Mouse (Mus musculus): ENCODE measurements around the gene 5730409E04Rik. TPM values are rescaled to one million over a fixed set of nuclear protein-coding genes. Genes with fewer than 3 reads are reported as not detected.

Gene 5730409E04Rik
- polyA plus RNA-seq, 1 experiment, result 2.4 TPM

GRCm38 (mm10) chr4:126601597-126602444, 7.8 kb upstream of the 5730409E04Rik start:
- peaks cover 5% of the 10 kb centered on the region for H3K27me3 ChIP-seq (ENCODE audit: control insufficient read depth, insufficient read depth, insufficient read length)
- no peaks in the 10 kb centered on the region for H3K36me3 ChIP-seq (ENCODE audit: control insufficient read depth, insufficient read depth)
- no peak overlapping the region for H3K4me3 ChIP-seq (ENCODE audit: insufficient read depth, poor library complexity, severe bottlenecking)
- no peaks in the 10 kb centered on the region for H3K79me3 ChIP-seq (ENCODE audit: low read depth)
- TF ChIP-seq MAX (IDR thresholded peaks at IDR 0.05), result no peak
- no peak for TF ChIP-seq CEBPB (IDR thresholded peaks at IDR 0.05; ENCODE audit: low read depth)
- no peak for TF ChIP-seq MYOG (IDR thresholded peaks at IDR 0.05; ENCODE audit: control insufficient read depth, extremely low read depth, insufficient read length)
- no peak for TF ChIP-seq USF1 (IDR thresholded peaks at IDR 0.05; ENCODE audit: low read depth)
- no peak for TF ChIP-seq FOSL1 (IDR thresholded peaks at IDR 0.05; ENCODE audit: insufficient read depth, low read length, poor library complexity, severe bottlenecking)
- TF ChIP-seq CTCF (IDR thresholded peaks at IDR 0.05; ENCODE audit: control insufficient read depth, insufficient read depth, insufficient read length), result no peak
- TF ChIP-seq MYOD1 (IDR thresholded peaks at IDR 0.05; ENCODE audit: control insufficient read depth, insufficient read length, low read depth), result no peak
- no peak overlapping the region for H3ac ChIP-seq (ENCODE audit: control insufficient read depth, insufficient read length, low read depth)
- H3K79me2 ChIP-seq (ENCODE audit: control insufficient read depth, insufficient read depth), result no peaks in the 10 kb centered on the region

- Histone ChIP-seq H3K79me2 (ENCODE audit: control insufficient read depth, insufficient read depth) (no peaks in the 10 kb centered on the region), H3K4me3 (ENCODE audit: insufficient read depth, poor library complexity, severe bottlenecking) (no peak overlapping the region), H3K36me3 (ENCODE audit: control insufficient read depth, insufficient read depth) (no peaks in the 10 kb centered on the region), H3K27me3 (ENCODE audit: control insufficient read depth, insufficient read depth, insufficient read length) (peaks cover 5% of the 10 kb centered on the region), H3K79me3 (ENCODE audit: low read depth) (no peaks in the 10 kb centered on the region), H3ac (ENCODE audit: control insufficient read depth, insufficient read length, low read depth) (no peak overlapping the region)
- no peak for TF ChIP-seq MYOG (IDR thresholded peaks at IDR 0.05; ENCODE audit: control insufficient read depth, extremely low read depth, insufficient read length)
- no peak for TF ChIP-seq USF1 (IDR thresholded peaks at IDR 0.05; ENCODE audit: low read depth)
- no peak for TF ChIP-seq FOSL1 (IDR thresholded peaks at IDR 0.05; ENCODE audit: insufficient read depth, low read length, poor library complexity, severe bottlenecking)
- no peak for TF ChIP-seq CTCF (IDR thresholded peaks at IDR 0.05; ENCODE audit: control insufficient read depth, insufficient read depth, insufficient read length)
- TF ChIP-seq MAX (IDR thresholded peaks at IDR 0.05), result no peak
Observed at GRCm38 (mm10) chr4:126602445-126602762, 7.2 kb upstream of the 5730409E04Rik start.

- Histone ChIP-seq H3K4me3 (ENCODE audit: insufficient read depth, poor library complexity, severe bottlenecking) (no peak overlapping the region), H3K27me3 (ENCODE audit: control insufficient read depth, insufficient read depth, insufficient read length) (peaks cover 5% of the 10 kb centered on the region), H3ac (ENCODE audit: control insufficient read depth, insufficient read length, low read depth) (no peak overlapping the region), H3K79me3 (ENCODE audit: low read depth) (no peaks in the 10 kb centered on the region), H3K36me3 (ENCODE audit: control insufficient read depth, insufficient read depth) (no peaks in the 10 kb centered on the region), H3K79me2 (ENCODE audit: control insufficient read depth, insufficient read depth) (no peaks in the 10 kb centered on the region)
- TF ChIP-seq FOSL1 (IDR thresholded peaks at IDR 0.05; ENCODE audit: insufficient read depth, low read length, poor library complexity, severe bottlenecking) (no peak), CEBPB (IDR thresholded peaks at IDR 0.05; ENCODE audit: low read depth) (no peak), USF1 (IDR thresholded peaks at IDR 0.05; ENCODE audit: low read depth) (no peak), MYOG (IDR thresholded peaks at IDR 0.05; ENCODE audit: control insufficient read depth, extremely low read depth, insufficient read length) (no peak), MAX (IDR thresholded peaks at IDR 0.05) (no peak), CTCF (IDR thresholded peaks at IDR 0.05; ENCODE audit: control insufficient read depth, insufficient read depth, insufficient read length) (no peak), MYOD1 (IDR thresholded peaks at IDR 0.05; ENCODE audit: control insufficient read depth, insufficient read length, low read depth) (no peak)
Observed at GRCm38 (mm10) chr4:126604141-126604540, 5.5 kb upstream of the 5730409E04Rik start.

GRCm38 (mm10) chr4:126605751-126606150, 3.9 kb upstream of the 5730409E04Rik start:
- Histone ChIP-seq H3K27me3 (ENCODE audit: control insufficient read depth, insufficient read depth, insufficient read length) (peaks cover 11% of the 10 kb centered on the region), H3K4me3 (ENCODE audit: insufficient read depth, poor library complexity, severe bottlenecking) (no peak overlapping the region), H3K79me3 (ENCODE audit: low read depth) (no peaks in the 10 kb centered on the region), H3K79me2 (ENCODE audit: control insufficient read depth, insufficient read depth) (no peaks in the 10 kb centered on the region), H3K36me3 (ENCODE audit: control insufficient read depth, insufficient read depth) (no peaks in the 10 kb centered on the region), H3ac (ENCODE audit: control insufficient read depth, insufficient read length, low read depth) (no peak overlapping the region)
- TF ChIP-seq MYOD1 (IDR thresholded peaks at IDR 0.05; ENCODE audit: control insufficient read depth, insufficient read length, low read depth), result no peak
- no peak for TF ChIP-seq MYOG (IDR thresholded peaks at IDR 0.05; ENCODE audit: control insufficient read depth, extremely low read depth, insufficient read length)
- no peak for TF ChIP-seq MAX (IDR thresholded peaks at IDR 0.05)
- TF ChIP-seq USF1 (IDR thresholded peaks at IDR 0.05; ENCODE audit: low read depth), result no peak
- TF ChIP-seq CTCF (IDR thresholded peaks at IDR 0.05; ENCODE audit: control insufficient read depth, insufficient read depth, insufficient read length), result no peak
- no peak for TF ChIP-seq CEBPB (IDR thresholded peaks at IDR 0.05; ENCODE audit: low read depth)
- no peak for TF ChIP-seq FOSL1 (IDR thresholded peaks at IDR 0.05; ENCODE audit: insufficient read depth, low read length, poor library complexity, severe bottlenecking)

DNA sequence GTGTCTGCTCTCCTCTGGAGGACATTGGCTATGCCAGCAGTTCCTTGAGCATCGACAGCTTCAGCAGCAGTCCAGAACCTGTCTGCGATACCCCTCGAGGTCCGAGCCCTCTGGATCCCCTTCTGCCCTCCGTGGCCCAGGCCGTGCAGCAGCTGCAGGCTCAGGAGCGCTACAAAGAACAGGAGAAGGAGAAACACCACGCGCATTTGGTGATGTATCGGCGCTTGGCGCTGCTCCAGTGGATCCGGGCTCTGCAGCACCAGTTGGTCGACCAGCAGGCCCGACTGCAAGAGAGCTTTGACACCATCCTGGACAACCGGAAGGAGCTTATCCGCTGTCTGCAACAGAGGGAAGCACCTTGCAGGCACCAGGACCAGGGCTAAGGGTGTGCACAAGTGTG, 2.4 kb downstream of the 5730409E04Rik start:
- peaks cover 18% of the 10 kb centered on the region for H3K27me3 ChIP-seq (ENCODE audit: control insufficient read depth, insufficient read depth, insufficient read length)
- H3ac ChIP-seq (ENCODE audit: control insufficient read depth, insufficient read length, low read depth), result no peak overlapping the region
- no peaks in the 10 kb centered on the region for H3K79me3 ChIP-seq (ENCODE audit: low read depth)
- no peak overlapping the region for H3K4me3 ChIP-seq (ENCODE audit: insufficient read depth, poor library complexity, severe bottlenecking)
- H3K79me2 ChIP-seq (ENCODE audit: control insufficient read depth, insufficient read depth), result no peaks in the 10 kb centered on the region
- TF ChIP-seq MAX (IDR thresholded peaks at IDR 0.05) (no peak), MYOG (IDR thresholded peaks at IDR 0.05; ENCODE audit: control insufficient read depth, extremely low read depth, insufficient read length) (no peak), FOSL1 (IDR thresholded peaks at IDR 0.05; ENCODE audit: insufficient read depth, low read length, poor library complexity, severe bottlenecking) (no peak), USF1 (IDR thresholded peaks at IDR 0.05; ENCODE audit: low read depth) (no peak)
- H3K36me3 ChIP-seq (ENCODE audit: control insufficient read depth, insufficient read depth), result no peaks in the 10 kb centered on the region

GRCm38 (mm10) chr4:126616312-126616711, 6.7 kb downstream of the 5730409E04Rik start:
- H3K4me3 ChIP-seq (ENCODE audit: insufficient read depth, poor library complexity, severe bottlenecking), result no peak overlapping the region
- H3K79me2 ChIP-seq (ENCODE audit: control insufficient read depth, insufficient read depth), result no peaks in the 10 kb centered on the region
- TF ChIP-seq CTCF (IDR thresholded peaks at IDR 0.05; ENCODE audit: control insufficient read depth, insufficient read depth, insufficient read length), result no peak
- TF ChIP-seq USF1 (IDR thresholded peaks at IDR 0.05; ENCODE audit: low read depth), result no peak
- no peak for TF ChIP-seq CEBPB (IDR thresholded peaks at IDR 0.05; ENCODE audit: low read depth)
- TF ChIP-seq FOSL1 (IDR thresholded peaks at IDR 0.05; ENCODE audit: insufficient read depth, low read length, poor library complexity, severe bottlenecking), result no peak
- no peak for TF ChIP-seq MAX (IDR thresholded peaks at IDR 0.05)
- TF ChIP-seq MYOG (IDR thresholded peaks at IDR 0.05; ENCODE audit: control insufficient read depth, extremely low read depth, insufficient read length), result no peak
- no peak for TF ChIP-seq MYOD1 (IDR thresholded peaks at IDR 0.05; ENCODE audit: control insufficient read depth, insufficient read length, low read depth)
- H3ac ChIP-seq (ENCODE audit: control insufficient read depth, insufficient read length, low read depth), result no peak overlapping the region
- H3K79me3 ChIP-seq (ENCODE audit: low read depth), result no peaks in the 10 kb centered on the region
- no peaks in the 10 kb centered on the region for H3K36me3 ChIP-seq (ENCODE audit: control insufficient read depth, insufficient read depth)
- peaks cover 30% of the 10 kb centered on the region for H3K27me3 ChIP-seq (ENCODE audit: control insufficient read depth, insufficient read depth, insufficient read length)
